Mouse (Mus musculus): ENCODE data around the gene Tppp. TPM values are rescaled to one million over a fixed set of nuclear protein-coding genes. Genes with fewer than 3 reads are reported as not detected.
"Not testable (repeated sequence)": the region's sequence is repeated elsewhere in the genome, so short reads cannot be mapped to it uniquely, and the experiment has no call there.

The Tppp gene
- polyA plus RNA-seq, 1 experiment from 2014 or later = 2.7 TPM

DNA sequence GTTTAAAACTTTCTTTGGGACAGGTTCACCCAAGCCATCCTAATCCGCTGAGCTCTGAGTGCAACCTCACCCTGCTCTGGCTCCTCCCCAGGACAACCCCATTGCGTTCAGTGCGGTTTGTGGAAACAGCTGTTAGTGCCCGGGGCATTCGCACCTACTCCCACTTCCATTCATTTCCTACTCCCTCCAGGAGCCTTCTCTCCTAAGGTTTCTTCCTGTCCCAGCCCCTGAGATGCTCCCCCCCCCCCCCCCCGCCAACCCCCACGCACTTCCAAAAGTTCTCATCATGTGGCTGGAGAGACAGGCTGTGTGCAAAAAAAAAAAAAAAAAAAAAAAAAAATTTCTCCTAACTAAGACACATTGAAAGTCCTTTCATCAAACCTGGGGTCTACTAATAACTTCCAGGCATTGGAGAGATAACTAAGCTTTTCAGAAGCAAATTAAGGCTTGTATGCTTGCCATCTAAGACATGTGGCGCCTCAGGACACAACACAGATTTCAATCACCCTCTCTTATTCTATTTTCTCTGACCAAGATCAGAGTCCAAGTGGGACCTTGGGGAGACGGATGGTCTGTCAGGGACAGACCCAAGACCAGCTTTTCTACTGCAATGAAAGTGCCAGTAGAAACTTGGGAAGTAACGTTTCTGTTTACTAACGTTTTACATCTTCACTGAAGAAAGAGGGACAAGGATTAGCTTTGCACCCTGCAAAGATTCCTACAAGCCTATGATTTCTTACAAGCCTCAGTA, 53.3 kb downstream of the Tppp start:
- Histone ChIP-seq H3K4me2 (peak overlapping the region; percentile 65), H3K9ac (ENCODE audit: low read depth, low read length) (peak overlapping the region; percentile 90; the same call in 1 of the 2 replicates), H3K36me3 (ENCODE audit: control insufficient read depth, insufficient read depth, low read length) (no peaks in the 10 kb centered on the region), H3K27me3 (ENCODE audit: control insufficient read depth, insufficient read depth, low read length) (no peaks in the 10 kb centered on the region), H3K4me1 (ENCODE audit: control insufficient read depth, insufficient read depth, low read length) (no peaks in the 10 kb centered on the region), H3K9me3 (replicated peaks; ENCODE audit: control insufficient read depth, low read length) (no peaks in the 10 kb centered on the region), H3K4me3 (ENCODE audit: low read depth, low read length) (peak overlapping the region; percentile 81), H3K27ac (ENCODE audit: low read depth, low read length) (no peak overlapping the region)
- no peak for ATAC-seq (replicated peaks; ENCODE audit: insufficient number of reproducible peaks, low FRiP score, low TSS enrichment)
- WGBS (ENCODE audit: insufficient replicate concordance) = 27% methylated on average over 10 of the region's 11 CpGs

GRCm38 (mm10) chr13:74063340-74064050, 54.3 kb downstream of the Tppp start:
- H3K36me3 ChIP-seq (ENCODE audit: control insufficient read depth, insufficient read depth, low read length) = no peaks in the 10 kb centered on the region
- no peak overlapping the region for H3K27ac ChIP-seq (ENCODE audit: low read depth, low read length)
- no peak overlapping the region for H3K9ac ChIP-seq (ENCODE audit: low read depth, low read length)
- no peak overlapping the region for H3K4me2 ChIP-seq
- H3K27me3 ChIP-seq (ENCODE audit: control insufficient read depth, insufficient read depth, low read length) = no peaks in the 10 kb centered on the region
- no peaks in the 10 kb centered on the region for H3K4me1 ChIP-seq (ENCODE audit: control insufficient read depth, insufficient read depth, low read length)
- H3K4me3 ChIP-seq (ENCODE audit: low read depth, low read length) = no peak overlapping the region
- no peak for ATAC-seq (replicated peaks; ENCODE audit: insufficient number of reproducible peaks, low FRiP score, low TSS enrichment)
- WGBS (ENCODE audit: insufficient replicate concordance) = 79% methylated on average over 1 of the region's 1 CpGs
- no peaks in the 10 kb centered on the region for H3K9me3 ChIP-seq (replicated peaks; ENCODE audit: control insufficient read depth, low read length)

DNA sequence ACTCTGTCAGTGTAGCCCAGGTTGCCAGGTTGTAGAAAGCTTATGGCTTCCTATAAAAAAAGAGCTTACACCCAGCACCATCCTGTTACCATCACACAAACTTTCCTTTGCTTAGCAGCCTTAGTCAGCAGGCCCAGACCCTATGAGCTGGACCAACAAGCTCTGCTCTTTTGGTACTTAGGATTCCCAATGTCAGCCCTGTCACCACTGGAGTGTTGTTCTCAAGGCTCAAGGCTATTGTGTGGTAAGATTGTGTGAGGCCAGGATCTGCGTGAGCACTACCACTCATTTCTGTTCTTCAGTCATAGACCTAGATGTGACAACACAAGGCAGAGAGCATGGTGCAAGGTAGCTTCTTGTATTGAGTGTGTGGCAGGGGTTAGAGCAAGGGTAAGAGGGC, 57.4 kb downstream of the Tppp start:
- Histone ChIP-seq H3K36me3 (ENCODE audit: control insufficient read depth, insufficient read depth, low read length) (no peaks in the 10 kb centered on the region), H3K27me3 (ENCODE audit: control insufficient read depth, insufficient read depth, low read length) (no peaks in the 10 kb centered on the region), H3K4me2 (no peak overlapping the region), H3K9ac (ENCODE audit: low read depth, low read length) (no peak overlapping the region), H3K4me1 (ENCODE audit: control insufficient read depth, insufficient read depth, low read length) (no peaks in the 10 kb centered on the region), H3K4me3 (ENCODE audit: low read depth, low read length) (no peak overlapping the region), H3K9me3 (replicated peaks; ENCODE audit: control insufficient read depth, low read length) (no peaks in the 10 kb centered on the region), H3K27ac (ENCODE audit: low read depth, low read length) (no peak overlapping the region)
- ATAC-seq (replicated peaks; ENCODE audit: insufficient number of reproducible peaks, low FRiP score, low TSS enrichment) = no peak
- 74% methylated on average over 1 of the region's 1 CpGs for WGBS (ENCODE audit: insufficient replicate concordance)

DNA sequence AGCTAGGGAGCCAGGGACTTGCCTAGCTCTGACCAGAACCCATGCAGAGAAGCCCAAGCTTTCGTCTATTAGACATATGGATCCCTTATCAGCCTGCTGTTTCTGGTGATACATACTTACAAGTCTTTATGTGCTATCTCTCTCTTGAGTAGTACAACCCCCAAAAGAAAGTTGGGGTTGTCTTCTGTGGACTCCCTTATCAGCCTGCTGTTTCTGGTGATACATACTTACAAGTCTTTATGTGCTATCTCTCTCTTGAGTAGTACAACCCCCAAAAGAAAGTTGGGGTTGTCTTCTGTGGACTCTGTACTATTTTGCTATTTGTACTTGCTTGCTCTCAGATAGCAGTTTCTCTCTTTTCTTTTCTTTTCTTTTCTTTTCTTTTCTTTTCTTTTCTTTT, 62.0 kb downstream of the Tppp start:
- not testable (repeated sequence) for H3K4me3 ChIP-seq (ENCODE audit: low read depth, low read length); H3K4me2 ChIP-seq; H3K27ac ChIP-seq (ENCODE audit: low read depth, low read length); H3K27me3 ChIP-seq (ENCODE audit: control insufficient read depth, insufficient read depth, low read length); H3K4me1 ChIP-seq (ENCODE audit: control insufficient read depth, insufficient read depth, low read length); ATAC-seq (replicated peaks; ENCODE audit: insufficient number of reproducible peaks, low FRiP score, low TSS enrichment); H3K36me3 ChIP-seq (ENCODE audit: control insufficient read depth, insufficient read depth, low read length); H3K9me3 ChIP-seq (replicated peaks; ENCODE audit: control insufficient read depth, low read length); H3K9ac ChIP-seq (ENCODE audit: low read depth, low read length)
- 37% methylated on average over 1 of the region's 1 CpGs for WGBS (ENCODE audit: insufficient replicate concordance)

GRCm38 (mm10) chr13:74071714-74072113, 62.5 kb downstream of the Tppp start:
- Histone ChIP-seq H3K27ac (ENCODE audit: low read depth, low read length) (no peak overlapping the region), H3K4me1 (ENCODE audit: control insufficient read depth, insufficient read depth, low read length) (no peaks in the 10 kb centered on the region), H3K9ac (ENCODE audit: low read depth, low read length) (no peak overlapping the region), H3K4me2 (no peak overlapping the region), H3K4me3 (ENCODE audit: low read depth, low read length) (no peak overlapping the region), H3K27me3 (ENCODE audit: control insufficient read depth, insufficient read depth, low read length) (no peaks in the 10 kb centered on the region), H3K36me3 (ENCODE audit: control insufficient read depth, insufficient read depth, low read length) (no peaks in the 10 kb centered on the region), H3K9me3 (replicated peaks; ENCODE audit: control insufficient read depth, low read length) (no peaks in the 10 kb centered on the region)
- ATAC-seq (replicated peaks; ENCODE audit: insufficient number of reproducible peaks, low FRiP score, low TSS enrichment) = no peak
- WGBS (ENCODE audit: insufficient replicate concordance) = 71% methylated on average over 3 of the region's 3 CpGs

DNA sequence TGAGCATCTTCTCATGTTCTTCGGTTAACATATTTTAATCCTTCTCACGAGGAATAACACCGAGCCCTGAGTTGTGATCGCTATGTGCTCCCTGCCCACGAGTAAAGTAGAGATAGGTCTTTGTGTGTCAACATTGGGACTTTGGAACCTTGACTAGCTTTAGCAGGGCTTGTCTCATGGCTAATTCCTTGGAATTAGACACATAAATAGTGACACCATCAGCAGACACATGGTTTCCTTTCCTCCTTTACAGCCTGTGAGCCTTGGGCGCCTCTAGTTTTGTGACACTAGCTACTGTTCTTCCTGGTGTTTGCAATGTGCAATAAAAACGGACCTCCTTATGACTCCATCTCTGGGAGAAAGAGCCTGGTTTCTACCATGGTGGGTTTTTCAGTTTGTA, 64.2 kb downstream of the Tppp start:
- ATAC-seq (replicated peaks; ENCODE audit: insufficient number of reproducible peaks, low FRiP score, low TSS enrichment) = no peak
- H3K4me2 ChIP-seq = no peak overlapping the region
- H3K4me1 ChIP-seq (ENCODE audit: control insufficient read depth, insufficient read depth, low read length) = no peaks in the 10 kb centered on the region
- H3K36me3 ChIP-seq (ENCODE audit: control insufficient read depth, insufficient read depth, low read length) = no peaks in the 10 kb centered on the region
- H3K9ac ChIP-seq (ENCODE audit: low read depth, low read length) = no peak overlapping the region
- WGBS (ENCODE audit: insufficient replicate concordance) = 82% methylated on average over 7 of the region's 7 CpGs
- H3K27me3 ChIP-seq (ENCODE audit: control insufficient read depth, insufficient read depth, low read length) = no peaks in the 10 kb centered on the region
- no peak overlapping the region for H3K4me3 ChIP-seq (ENCODE audit: low read depth, low read length)
- no peak overlapping the region for H3K27ac ChIP-seq (ENCODE audit: low read depth, low read length)
- H3K9me3 ChIP-seq (replicated peaks; ENCODE audit: control insufficient read depth, low read length) = no peaks in the 10 kb centered on the region

Other genes with a start within 250 kb of the Tppp start
- 2.3 and 2.4 TPM in 2 replicates for gene Nkd2, start 161.8 kb upstream of the Tppp start, polyA plus RNA-seq (2014; fragmentation: Nextera tagmentation; extraction: Ambion mirVana)
- 36.5 and 37.5 TPM in 2 replicates for gene Trip13, start 71.6 kb upstream of the Tppp start, polyA plus RNA-seq (2014; fragmentation: Nextera tagmentation; extraction: Ambion mirVana)
- gene Brd9, start 71.6 kb upstream of the Tppp start, polyA plus RNA-seq (2014; fragmentation: Nextera tagmentation; extraction: Ambion mirVana) = 41.7 and 47.0 TPM in 2 replicates
- not detected in 2 replicates for gene Zdhhc11, start 45.6 kb upstream of the Tppp start, polyA plus RNA-seq (2014; fragmentation: Nextera tagmentation; extraction: Ambion mirVana)
- gene Cep72, start 52.9 kb downstream of the Tppp start, polyA plus RNA-seq (2014; fragmentation: Nextera tagmentation; extraction: Ambion mirVana) = 11.2 and 18.8 TPM in 2 replicates
- not detected in 2 replicates for gene Slc9a3, start 112.0 kb downstream of the Tppp start, polyA plus RNA-seq (2014; fragmentation: Nextera tagmentation; extraction: Ambion mirVana)
- 58.0 and 64.4 TPM in 2 replicates for gene Exoc3, start 199.3 kb downstream of the Tppp start, polyA plus RNA-seq (2014; fragmentation: Nextera tagmentation; extraction: Ambion mirVana)

All from heart, embryonic 11.5 days (tissue).